Mouse (Mus musculus): ENCODE measurements at regions not wholly inside any gene's neighbourhood (a gene's known extent, or its start where the extent isn't known, plus 50 kb on each side); places are given as distances from the start of the nearest gene placed in this dataset.
A peak's percentile ranks its signal among the peaks of the same experiment; 100 is the strongest.

GRCm38 (mm10) chrX:4136135-4136534, 60.2 kb upstream of the Btbd35f28 start:
- DNase-seq = peak; percentile 35 to 51
